In genomic region chr9:15489293-15489692, GRCm38 (mm10) we compare ENCODE assay signal across 27 mouse cellular contexts. TPM values are rescaled to one million over a fixed set of nuclear protein-coding genes. Genes with fewer than 3 reads are reported as not detected.
DNase-seq lines count a peak whose midpoint lies in the region; ATAC-seq and TF ChIP-seq lines count a peak whose summit lies in the region.
"Had no signal": no experiment of that assay in that cellular context is flagged by ENCODE, and none has a peak within 500 bp of the region (broad histone marks: within the 10 kb centered on the region; RNA-seq: fewer than 3 reads in every experiment).

No protein-coding gene starts in this region.

- peak overlapping the region; percentile 32; the same call in 1 of the 2 replicates for H3K27ac ChIP-seq in kidney, embryonic 15.5 days
- H3K27ac ChIP-seq in lung, embryonic 14.5 days (ENCODE audit: low read depth): no peak overlapping the region
- H3K27ac ChIP-seq in midbrain, embryonic 11.5 days (ENCODE audit: low read depth, low read length): no peak overlapping the region
- H3K27ac ChIP-seq in midbrain, postnatal 0 days (ENCODE audit: low read depth, low read length): no peak overlapping the region
- H3K27ac ChIP-seq: embryonic facial prominence, embryonic 10.5 days; embryonic facial prominence, embryonic 13.5 days; forebrain, embryonic 12.5 days; forebrain, embryonic 15.5 days; heart, embryonic 15.5 days; hindbrain, embryonic 14.5 days; hindbrain, postnatal 0 days had no signal

- no peak overlapping the region for H3K4me2 ChIP-seq in kidney, embryonic 15.5 days
- no peak overlapping the region for H3K4me2 ChIP-seq in lung, embryonic 14.5 days
- H3K4me2 ChIP-seq in midbrain, embryonic 11.5 days: no peak overlapping the region
- H3K4me2 ChIP-seq in midbrain, postnatal 0 days (ENCODE audit: low read depth, low read length, poor library complexity, severe bottlenecking): no peak overlapping the region
- H3K4me2 ChIP-seq: embryonic facial prominence, embryonic 13.5 days; forebrain, embryonic 12.5 days; forebrain, embryonic 15.5 days; heart, embryonic 12.5 days; heart, embryonic 15.5 days; hindbrain, embryonic 14.5 days had no signal

- no peaks in the 10 kb centered on the region for H3K27me3 ChIP-seq in kidney, embryonic 15.5 days
- H3K27me3 ChIP-seq in lung, embryonic 14.5 days (ENCODE audit: insufficient read depth, low read length): no peaks in the 10 kb centered on the region
- H3K27me3 ChIP-seq in midbrain, embryonic 11.5 days (ENCODE audit: control insufficient read depth, insufficient read depth, low read length): no peaks in the 10 kb centered on the region
- H3K27me3 ChIP-seq in midbrain, postnatal 0 days (ENCODE audit: insufficient read depth, low read length): no peaks in the 10 kb centered on the region
- H3K27me3 ChIP-seq: forebrain, embryonic 12.5 days; forebrain, embryonic 15.5 days; heart, embryonic 12.5 days had no signal

- ATAC-seq in kidney, embryonic 15.5 days (replicated peaks; ENCODE audit: low FRiP score): no peak
- no peak for ATAC-seq in lung, embryonic 14.5 days (ENCODE audit: insufficient read depth)
- ATAC-seq in midbrain, embryonic 11.5 days (ENCODE audit: low FRiP score): no peak
- no peak for ATAC-seq in midbrain, postnatal 0 days (ENCODE audit: low FRiP score)
- ATAC-seq: CD4-positive, CD25-positive, alpha-beta regulatory T cell, adult 4 months; forebrain, embryonic 15.5 days; hindbrain, postnatal 0 days had no signal

- TF ChIP-seq CTCF in lung, embryonic 14.5 days (IDR thresholded peaks at IDR 0.05; ENCODE audit: low read depth): no peak
- TF ChIP-seq CTCF in midbrain, postnatal 0 days (IDR thresholded peaks at IDR 0.05): no peak

- no peak overlapping the region for H3K4me3 ChIP-seq in kidney, embryonic 15.5 days (replicated peaks)
- no peak overlapping the region for H3K4me3 ChIP-seq in lung, embryonic 14.5 days (ENCODE audit: low read depth, low read length)
- no peak overlapping the region for H3K4me3 ChIP-seq in midbrain, embryonic 11.5 days (ENCODE audit: low read depth, low read length)
- H3K4me3 ChIP-seq in midbrain, postnatal 0 days (ENCODE audit: low read depth, low read length): no peak overlapping the region
- H3K4me3 ChIP-seq: embryonic facial prominence, embryonic 10.5 days; embryonic facial prominence, embryonic 13.5 days; erythroblast, embryonic 14.5 days; forebrain, embryonic 12.5 days; forebrain, embryonic 15.5 days; heart, embryonic 12.5 days; heart, embryonic 15.5 days had no signal

- H3K9ac ChIP-seq in kidney, embryonic 15.5 days: no peak overlapping the region
- no peak overlapping the region for H3K9ac ChIP-seq in lung, embryonic 14.5 days
- H3K9ac ChIP-seq in midbrain, embryonic 11.5 days (ENCODE audit: low read length): no peak overlapping the region
- H3K9ac ChIP-seq in midbrain, postnatal 0 days (replicated peaks; ENCODE audit: low read length, poor library complexity, severe bottlenecking): no peak overlapping the region
- H3K9ac ChIP-seq: embryonic facial prominence, embryonic 13.5 days; forebrain, embryonic 12.5 days; forebrain, embryonic 15.5 days; heart, embryonic 12.5 days; heart, embryonic 15.5 days; hindbrain, embryonic 14.5 days had no signal

- no peaks in the 10 kb centered on the region for H3K9me3 ChIP-seq in kidney, embryonic 15.5 days (replicated peaks)
- no peaks in the 10 kb centered on the region for H3K9me3 ChIP-seq in lung, embryonic 14.5 days (ENCODE audit: low read depth, low read length)
- H3K9me3 ChIP-seq in midbrain, embryonic 11.5 days (ENCODE audit: control insufficient read depth, low read length): no peaks in the 10 kb centered on the region
- no peaks in the 10 kb centered on the region for H3K9me3 ChIP-seq in midbrain, postnatal 0 days (ENCODE audit: low read length)
- H3K9me3 ChIP-seq: embryonic facial prominence, embryonic 10.5 days; embryonic facial prominence, embryonic 13.5 days; forebrain, embryonic 12.5 days; forebrain, embryonic 15.5 days; heart, embryonic 12.5 days; heart, embryonic 15.5 days had no signal

- DNase-seq in kidney, postnatal 14 days: no peak
- peak; percentile 23 for DNase-seq in lung, embryonic 14.5 days
- no peak for DNase-seq in lung, postnatal 14 days
- DNase-seq in midbrain, embryonic 11.5 days (ENCODE audit: low spot score, missing footprints): peak; percentile 28
- DNase-seq in midbrain, postnatal 0 days (ENCODE audit: low spot score): no peak
- DNase-seq: adrenal gland, adult 2 months; adrenal gland, postnatal 14 days; cerebellum, adult 11-12 months; cerebellum, adult 8-10 months; cerebellum, postnatal 10 days; cerebellum, postnatal 36 days; embryo, embryonic 11 days; gastrocnemius, postnatal 10 days; heart, postnatal 10 days; heart, postnatal 36 days had no signal

- H3K36me3 ChIP-seq in kidney, embryonic 15.5 days: no peaks in the 10 kb centered on the region
- H3K36me3 ChIP-seq in lung, embryonic 14.5 days (ENCODE audit: insufficient read depth): no peaks in the 10 kb centered on the region
- no peaks in the 10 kb centered on the region for H3K36me3 ChIP-seq in midbrain, embryonic 11.5 days (ENCODE audit: control insufficient read depth, insufficient read depth, low read length)
- H3K36me3 ChIP-seq in midbrain, postnatal 0 days (ENCODE audit: insufficient read depth, low read length): no peaks in the 10 kb centered on the region
- H3K36me3 ChIP-seq: embryonic facial prominence, embryonic 10.5 days; embryonic facial prominence, embryonic 13.5 days; forebrain, embryonic 12.5 days; forebrain, embryonic 15.5 days; heart, embryonic 12.5 days; heart, embryonic 15.5 days had no signal

- H3K4me1 ChIP-seq in kidney, embryonic 15.5 days: peaks cover 35% of the 10 kb centered on the region
- no peaks in the 10 kb centered on the region for H3K4me1 ChIP-seq in lung, embryonic 14.5 days (ENCODE audit: insufficient read depth)
- H3K4me1 ChIP-seq in midbrain, embryonic 11.5 days (ENCODE audit: control insufficient read depth, insufficient read depth, low read length): peaks cover 3% of the 10 kb centered on the region; the same call in 1 of the 2 replicates
- no peaks in the 10 kb centered on the region for H3K4me1 ChIP-seq in midbrain, postnatal 0 days (ENCODE audit: insufficient read depth, low read length)

RNA-seq across cellular contexts. Expression of gene Smco4, which starts 3.9 kb away (rescaled TPM):
- 4.5 and 6.3 TPM in 2 replicates for polyA plus RNA-seq in kidney, embryonic 15.5 days (2015; fragmentation: Nextera tagmentation; extraction: Ambion mirVana)
- polyA plus RNA-seq in lung, embryonic 14.5 days (2014; fragmentation: Nextera tagmentation; extraction: Ambion mirVana): 3.9 and 5.3 TPM in 2 replicates
- polyA plus RNA-seq in midbrain, embryonic 11.5 days (2014; fragmentation: Nextera tagmentation; extraction: Ambion mirVana): 3.0 and 3.7 TPM in 2 replicates
- total RNA-seq in midbrain, postnatal 0 days (2014; rRNA removed): 3.5 and 5.0 TPM in 2 replicates
- 0.38 and 0.42 TPM in 2 replicates for polyA plus RNA-seq in midbrain, postnatal 0 days (2015; fragmentation: Nextera tagmentation; extraction: Ambion mirVana)
- total RNA-seq: MEL had no signal

Comparison
In these comparisons a context has a peak if more than half of its experiments do, and no peak if none do; other contexts are left out.
1. DNase-seq: peak in lung, embryonic 14.5 days (single experiment) and midbrain, embryonic 11.5 days (single experiment); none in kidney, postnatal 14 days (single experiment), lung, postnatal 14 days (single experiment) and midbrain, postnatal 0 days (single experiment).